Mouse (Mus musculus) E14TG2a.4 (cell line): ENCODE data around the gene Dnajc8.

Experiments used
- H3K27me3 ChIP-seq: 2 replicates; pipeline ENCODE4 v1.6.1; 2014; ENCODE audit warnings: low read length, control low read depth; ENCODE audit not compliant: insufficient read depth
- H3K36me3 ChIP-seq: 2 replicates; pipeline ENCODE4 v1.6.1; 2014; ENCODE audit warnings: low read length, control low read depth; ENCODE audit not compliant: insufficient read depth
- H3K4me1 ChIP-seq: replicated peaks from 2 replicates; pipeline ENCODE4 v1.6.1; 2014; ENCODE audit warnings: low read depth, low read length, control low read depth
- H3K4me3 ChIP-seq: replicated peaks from 2 replicates; pipeline ENCODE4 v1.5.1; 2014; ENCODE audit warnings: mild to moderate bottlenecking, low read length
- H3K9me3 ChIP-seq: 2 replicates; pipeline ENCODE4 v1.6.1; 2014; ENCODE audit warnings: low read length, control low read depth
- CTCF ChIP-seq: conservative IDR thresholded peaks from 2 replicates; pipeline ENCODE4 v1.5.1; 2014; ENCODE audit warnings: low read length
- NANOG ChIP-seq: IDR thresholded peaks from 2 replicates; pipeline ENCODE4 v1.6.1; 2014; ENCODE audit warnings: borderline replicate concordance, low read length, mixed read lengths
- POU5F1 ChIP-seq: IDR thresholded peaks from 2 replicates; pipeline ENCODE4 v1.6.1; 2014; ENCODE audit warnings: low read length, borderline replicate concordance

Gene Dnajc8

DNA sequence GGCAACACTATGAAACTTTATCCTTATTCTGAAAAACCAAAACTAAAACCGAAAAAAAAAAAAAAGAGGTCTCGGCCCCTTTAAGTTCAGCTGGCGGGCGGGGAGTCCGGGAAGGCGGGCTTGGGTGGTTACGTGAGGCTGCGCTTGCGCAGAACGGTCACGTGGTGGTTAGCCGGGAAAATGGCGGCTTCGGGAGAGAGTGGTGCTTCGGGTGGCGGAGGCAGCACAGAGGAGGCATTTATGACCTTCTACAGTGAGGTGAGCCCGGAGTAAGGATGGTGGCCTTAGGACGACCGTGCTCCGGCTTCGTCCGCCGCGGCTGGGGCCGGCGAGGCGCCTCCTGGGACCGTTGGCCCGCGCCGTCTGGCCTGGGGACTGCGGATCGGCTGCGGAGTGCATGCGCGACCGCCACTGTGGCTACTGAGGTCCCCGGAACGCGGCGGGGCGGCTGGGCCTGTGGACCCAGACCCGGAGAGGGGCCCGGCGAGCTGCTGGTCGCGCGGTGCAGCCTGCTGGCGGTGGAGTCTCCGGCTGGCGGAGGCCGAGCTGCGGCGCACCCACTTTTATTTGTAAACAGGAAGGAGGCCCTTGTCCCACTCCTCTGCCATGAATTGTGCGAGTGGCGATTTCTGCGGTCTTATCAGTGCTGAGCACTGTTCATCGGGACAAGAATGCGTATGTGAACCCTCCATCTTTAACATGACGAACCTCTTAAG, at the start of gene Dnajc8:
Gene Dnajc8 (plus strand): TSS at position 145 of the 716 bp plus-strand sequence.
- Histone ChIP-seq H3K9me3 (no peaks in the 10 kb centered on the region), H3K36me3 (peaks cover 52% of the 10 kb centered on the region), H3K4me1 (peaks cover 75% of the 10 kb centered on the region), H3K27me3 (no peaks in the 10 kb centered on the region), H3K4me3 (peak within 1 kb of the TSS; percentile 98)
- no peak for TF ChIP-seq NANOG
- no peak for TF ChIP-seq POU5F1
- no peak for TF ChIP-seq CTCF

DNA sequence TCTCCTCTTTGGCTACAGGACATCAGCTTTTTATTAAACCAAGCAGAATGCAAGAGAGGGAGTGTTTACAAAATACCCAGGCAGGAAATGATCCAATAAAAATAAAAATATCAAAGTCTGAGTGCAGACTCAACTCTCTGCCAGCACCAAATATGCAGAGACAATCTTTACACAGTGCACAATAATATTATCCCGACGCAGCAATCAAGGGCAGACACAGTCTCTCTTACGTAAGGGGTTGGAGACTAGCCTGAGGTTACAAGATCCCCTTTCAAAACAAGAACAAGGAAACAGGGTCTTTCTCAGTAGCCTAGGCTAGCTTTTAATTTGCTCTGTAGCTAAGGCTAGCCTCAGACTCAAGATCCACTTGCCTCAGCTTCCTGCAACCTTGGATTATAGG, 46.8 kb upstream of the Dnajc8 start:
- peaks cover 57% of the 10 kb centered on the region for H3K4me1 ChIP-seq
- peaks cover 31% of the 10 kb centered on the region for H3K36me3 ChIP-seq
- no peak for TF ChIP-seq NANOG
- no peak for TF ChIP-seq POU5F1
- no peak for TF ChIP-seq CTCF
- no peaks in the 10 kb centered on the region for H3K9me3 ChIP-seq
- H3K27me3 ChIP-seq, result no peaks in the 10 kb centered on the region
- no peak overlapping the region for H3K4me3 ChIP-seq

DNA sequence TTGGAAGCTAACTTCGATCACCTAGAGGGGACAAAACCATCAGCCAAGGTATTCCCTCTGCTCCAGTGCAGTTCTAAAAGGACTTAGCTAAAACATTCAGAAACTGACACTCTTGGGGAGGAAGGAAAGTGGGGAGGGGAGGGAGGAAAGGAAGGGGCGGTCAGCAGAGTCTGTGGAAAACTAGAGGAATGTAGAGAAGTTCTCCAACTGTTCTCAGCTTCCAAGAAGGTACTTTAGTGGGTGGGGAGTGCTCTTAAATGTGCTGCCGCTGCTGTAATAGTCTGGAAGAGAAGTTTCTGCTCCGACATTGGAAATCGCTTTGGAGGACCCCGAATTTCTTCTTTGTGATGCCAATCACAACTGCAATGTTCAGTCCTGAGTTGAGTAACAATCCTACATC, 46.4 kb upstream of the Dnajc8 start:
- Histone ChIP-seq H3K9me3 (no peaks in the 10 kb centered on the region), H3K36me3 (peaks cover 36% of the 10 kb centered on the region), H3K4me3 (no peak overlapping the region), H3K27me3 (no peaks in the 10 kb centered on the region), H3K4me1 (peaks cover 61% of the 10 kb centered on the region)
- TF ChIP-seq CTCF (no peak), POU5F1 (no peak), NANOG (no peak)

DNA sequence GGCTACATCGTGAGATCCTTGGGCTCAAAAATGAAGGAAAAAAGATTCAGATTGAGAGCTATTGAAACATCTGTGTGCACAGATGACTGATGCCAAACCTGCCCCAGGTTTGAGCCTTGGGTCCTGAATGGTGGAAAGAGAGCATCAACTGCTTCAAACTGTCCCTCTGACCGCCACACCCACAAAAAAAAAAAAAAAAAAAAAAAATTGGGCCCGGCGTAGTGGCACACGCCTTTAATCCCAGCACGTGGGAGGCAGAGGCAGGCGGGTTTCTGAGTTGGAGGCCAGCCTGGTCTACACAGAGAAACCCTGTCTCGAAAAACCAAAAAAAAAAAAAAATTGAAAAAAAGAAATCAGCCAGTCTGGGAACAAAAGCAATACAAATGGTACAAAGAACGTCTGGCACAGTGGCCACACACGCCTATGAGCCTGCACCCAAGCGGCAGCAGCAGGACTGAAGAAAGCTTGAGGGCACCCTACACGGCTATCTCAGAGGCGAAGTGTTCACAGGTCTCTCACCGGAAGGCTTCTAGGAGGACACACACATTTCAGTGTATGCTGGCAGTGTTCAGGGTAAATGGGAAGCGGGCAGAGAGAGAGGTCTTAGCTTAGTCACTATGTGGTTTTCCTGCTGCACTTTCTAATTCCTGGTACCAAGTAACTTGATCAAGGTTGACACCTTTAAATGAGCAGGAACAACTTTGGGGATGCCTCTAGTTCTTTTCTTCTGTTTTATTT, 44.9 kb upstream of the Dnajc8 start:
- Histone ChIP-seq H3K27me3 (no peaks in the 10 kb centered on the region), H3K4me1 (peaks cover 75% of the 10 kb centered on the region), H3K36me3 (peaks cover 50% of the 10 kb centered on the region), H3K4me3 (no peak overlapping the region), H3K9me3 (no peaks in the 10 kb centered on the region)
- TF ChIP-seq POU5F1 (no peak), NANOG (no peak), CTCF (no peak)

DNA sequence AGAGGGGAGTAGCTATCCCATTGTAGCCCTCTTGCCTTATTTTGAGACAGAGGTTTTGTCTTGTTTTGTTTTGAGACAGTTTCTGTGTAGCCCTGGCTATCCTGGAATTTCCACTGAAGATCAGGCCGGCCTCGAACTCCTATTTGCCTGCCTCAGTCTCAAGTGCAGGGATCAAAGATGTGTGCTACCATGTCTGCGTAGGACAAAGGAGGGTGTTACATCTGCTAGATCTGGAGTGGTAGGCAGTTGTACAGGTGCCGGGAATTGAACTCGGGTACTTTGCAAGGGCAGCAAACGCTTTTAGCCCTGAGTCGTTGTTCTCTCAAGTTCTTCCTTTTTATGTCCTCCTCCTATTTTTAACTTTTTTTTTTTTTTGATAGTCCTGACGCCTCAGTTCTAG, 44.3 kb upstream of the Dnajc8 start:
- no peak for TF ChIP-seq NANOG
- TF ChIP-seq POU5F1, result no peak
- no peak for TF ChIP-seq CTCF
- no peaks in the 10 kb centered on the region for H3K9me3 ChIP-seq
- peaks cover 56% of the 10 kb centered on the region for H3K36me3 ChIP-seq
- H3K4me3 ChIP-seq, result no peak overlapping the region
- no peaks in the 10 kb centered on the region for H3K27me3 ChIP-seq
- H3K4me1 ChIP-seq, result peaks cover 79% of the 10 kb centered on the region

DNA sequence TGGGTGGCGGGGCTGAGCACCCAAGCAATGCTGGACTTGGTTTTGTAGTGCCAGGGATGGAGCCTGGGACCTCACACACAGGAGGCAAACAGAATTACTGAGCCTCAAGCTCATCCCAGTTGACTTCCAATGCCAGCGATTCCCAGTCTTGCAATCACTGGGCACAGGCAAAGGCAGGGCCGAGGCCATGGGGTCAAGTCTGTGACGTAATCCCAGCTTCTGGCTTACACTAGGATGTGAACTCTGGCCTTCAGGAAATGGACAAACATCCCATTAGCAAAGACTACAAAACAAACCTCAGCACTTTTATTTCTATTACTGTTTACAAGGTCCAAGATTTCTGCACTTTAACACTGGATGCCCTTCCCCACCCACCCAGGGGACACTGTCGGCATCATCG, 43.6 kb upstream of the Dnajc8 start:
- Histone ChIP-seq H3K4me1 (peaks cover 84% of the 10 kb centered on the region), H3K4me3 (no peak overlapping the region), H3K9me3 (no peaks in the 10 kb centered on the region), H3K36me3 (peaks cover 63% of the 10 kb centered on the region), H3K27me3 (no peaks in the 10 kb centered on the region)
- TF ChIP-seq POU5F1 (no peak), NANOG (no peak)

DNA sequence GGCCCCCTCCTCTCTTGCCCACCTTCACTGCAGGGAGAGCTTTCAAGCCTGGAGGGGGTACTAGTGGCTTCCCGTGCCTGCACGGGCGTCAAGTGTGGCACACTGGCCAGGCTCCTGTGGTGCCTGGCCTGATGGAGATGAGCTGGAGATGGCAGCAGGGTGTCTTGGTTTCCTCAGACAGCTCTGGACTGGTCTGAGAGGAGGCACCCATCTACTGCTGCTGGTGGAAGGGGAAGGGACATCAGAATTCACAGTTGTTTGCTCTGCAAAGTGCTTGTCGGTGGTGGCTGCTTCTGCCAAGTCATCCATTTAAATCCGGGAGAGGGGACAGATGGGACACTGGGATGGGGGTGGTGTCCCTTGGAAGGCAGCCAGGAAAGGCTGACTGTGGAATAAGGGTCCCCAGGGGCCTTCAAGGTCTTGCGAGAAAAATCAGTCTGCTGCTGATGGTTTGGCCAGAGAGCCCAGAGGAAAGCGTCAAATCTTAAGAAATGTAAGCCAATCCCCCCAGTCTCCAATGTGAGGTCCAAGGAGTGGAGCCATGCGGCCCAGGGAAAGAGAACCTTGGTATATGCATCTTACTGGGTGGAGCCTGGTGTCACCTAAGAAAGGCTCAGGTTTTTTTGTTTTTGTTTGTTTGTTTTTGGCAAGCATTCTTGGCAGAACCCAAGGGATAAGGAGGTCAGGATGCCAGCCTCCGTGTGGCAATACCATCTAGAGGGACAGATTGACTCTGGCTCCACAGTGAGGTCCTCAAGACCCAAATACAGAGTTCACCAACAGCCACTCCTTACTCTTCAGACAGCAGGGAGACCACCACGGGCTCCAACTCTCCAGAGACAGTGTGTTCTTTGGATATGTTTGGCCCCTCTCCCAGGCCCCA, 42.9 kb upstream of the Dnajc8 start:
- Histone ChIP-seq H3K4me3 (no peak overlapping the region), H3K4me1 (peaks cover 90% of the 10 kb centered on the region), H3K9me3 (no peaks in the 10 kb centered on the region), H3K36me3 (peaks cover 70% of the 10 kb centered on the region), H3K27me3 (no peaks in the 10 kb centered on the region)
- TF ChIP-seq CTCF, result no peak
- no peak for TF ChIP-seq NANOG
- no peak for TF ChIP-seq POU5F1

DNA sequence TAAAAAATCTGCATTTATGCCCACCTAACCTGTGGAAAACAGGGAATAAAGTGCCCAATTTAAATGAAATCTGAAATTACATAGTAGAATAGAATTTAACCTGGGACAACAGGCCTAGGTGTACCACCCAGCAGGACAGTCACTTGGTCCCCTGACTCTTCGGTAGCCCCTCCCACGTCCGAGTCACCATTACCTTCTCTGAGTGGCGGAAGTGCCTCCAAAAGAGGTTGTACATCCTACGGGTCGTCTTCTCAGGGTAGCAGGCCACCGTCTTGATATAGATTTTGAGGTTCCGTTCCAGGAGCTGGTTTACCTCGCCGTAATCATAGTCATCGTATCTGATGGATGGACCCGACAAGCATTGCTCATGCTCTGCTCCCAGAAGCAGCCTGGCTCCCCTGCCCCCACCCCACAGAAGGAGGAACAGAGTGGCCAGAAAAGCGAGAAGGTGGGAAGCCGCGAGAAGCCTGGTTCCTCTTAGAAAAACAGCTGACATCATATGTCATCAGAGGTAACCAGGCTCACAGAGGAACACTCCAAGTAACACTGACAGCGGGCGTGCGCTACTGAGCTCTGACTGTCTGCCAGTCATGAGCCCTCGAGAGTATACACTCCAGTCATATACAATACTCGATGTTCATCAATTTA, 41.0 kb upstream of the Dnajc8 start:
- TF ChIP-seq POU5F1, result no peak
- TF ChIP-seq NANOG, result no peak
- TF ChIP-seq CTCF, result no peak
- Histone ChIP-seq H3K27me3 (no peaks in the 10 kb centered on the region), H3K4me1 (peaks cover 90% of the 10 kb centered on the region), H3K9me3 (no peaks in the 10 kb centered on the region), H3K36me3 (peaks cover 90% of the 10 kb centered on the region), H3K4me3 (no peak overlapping the region)
